Mouse (Mus musculus) brain, embryonic 14.5 days (tissue): Measurements from ENCODE around the gene Hoxc12.

Experiments used
- CTCF ChIP-seq: fragments of 200-500 bp; IDR thresholded peaks from 2 replicates; pipeline ENCODE4 v1.5.1; 2012; ENCODE audit warnings: inconsistent platforms, mild to moderate bottlenecking, moderate library complexity, borderline replicate concordance; ENCODE audit not compliant: insufficient read depth, insufficient read length; ENCODE audit errors: extremely low read depth
- POLR2A ChIP-seq: fragments of 200-500 bp; IDR thresholded peaks from 2 replicates; pipeline ENCODE4 v1.6.1; 2012; ENCODE audit warnings: mild to moderate bottlenecking, inconsistent platforms, borderline replicate concordance; ENCODE audit not compliant: poor library complexity, insufficient read depth, insufficient read length, severe bottlenecking; ENCODE audit errors: extremely low read depth

GRCm38 (mm10) chr15:102975688-102976111 lies 39.1 kb downstream of the Hoxc12 start:
- TF ChIP-seq CTCF (no peak), POLR2A (no peak)
